Mouse (Mus musculus): ENCODE results near the gene Myo5c.

Gene Myo5c

GRCm38 (mm10) chr9:75243730-75244406 lies 12.0 kb downstream of the Myo5c start:
- in situ Hi-C loops (cut with MboI; ENCODE audit: low sequenced_read_pairs) = no loop called here

GRCm38 (mm10) chr9:75244527-75244926 lies 12.7 kb downstream of the Myo5c start:
- in situ Hi-C loops (cut with MboI; ENCODE audit: low sequenced_read_pairs) = no loop called here

GRCm38 (mm10) chr9:75246080-75246930 lies 14.5 kb downstream of the Myo5c start:
- in situ Hi-C loops (cut with MboI; ENCODE audit: low sequenced_read_pairs) = no loop called here

- in situ Hi-C loops (cut with MboI; ENCODE audit: low sequenced_read_pairs) = no loop called here
Measured at GRCm38 (mm10) chr9:75247870-75248269, 16.1 kb downstream of the Myo5c start.

GRCm38 (mm10) chr9:75248359-75248758 lies 16.5 kb downstream of the Myo5c start:
- in situ Hi-C loops (cut with MboI; ENCODE audit: low sequenced_read_pairs) = no loop called here

GRCm38 (mm10) chr9:75248874-75249273 lies 17.1 kb downstream of the Myo5c start:
- in situ Hi-C loops (cut with MboI; ENCODE audit: low sequenced_read_pairs) = no loop called here

- in situ Hi-C loops (cut with MboI; ENCODE audit: low sequenced_read_pairs) = loop anchor here (25.0 kb wide), 1 partner anchor 341 kb away; no protein-coding TSS in a partner anchor
Measured at GRCm38 (mm10) chr9:75253158-75253557, 21.3 kb downstream of the Myo5c start.

GRCm38 (mm10) chr9:75253766-75254165 lies 21.9 kb downstream of the Myo5c start:
- in situ Hi-C loops (cut with MboI; ENCODE audit: low sequenced_read_pairs) = loop anchor here (25.0 kb wide), 1 partner anchor 341 kb away; no protein-coding TSS in a partner anchor

GRCm38 (mm10) chr9:75254196-75254955 lies 22.6 kb downstream of the Myo5c start:
- in situ Hi-C loops (cut with MboI; ENCODE audit: low sequenced_read_pairs) = loop anchor here (25.0 kb wide), 1 partner anchor 342 kb away; no protein-coding TSS in a partner anchor

- in situ Hi-C loops (cut with MboI; ENCODE audit: low sequenced_read_pairs) = loop anchor here (25.0 kb wide), 1 partner anchor 344 kb away; no protein-coding TSS in a partner anchor
Measured at GRCm38 (mm10) chr9:75255820-75256545, 24.2 kb downstream of the Myo5c start.

GRCm38 (mm10) chr9:75258792-75259191 lies 27.0 kb downstream of the Myo5c start:
- in situ Hi-C loops (cut with MboI; ENCODE audit: low sequenced_read_pairs) = loop anchor here (25.0 kb wide), 1 partner anchor 346 kb away; no protein-coding TSS in a partner anchor

- in situ Hi-C loops (cut with MboI; ENCODE audit: low sequenced_read_pairs) = loop anchor here (25.0 kb wide), 1 partner anchor 347 kb away; no protein-coding TSS in a partner anchor
Measured at GRCm38 (mm10) chr9:75259656-75260055, 27.8 kb downstream of the Myo5c start.

GRCm38 (mm10) chr9:75261332-75261872 lies 29.6 kb downstream of the Myo5c start:
- in situ Hi-C loops (cut with MboI; ENCODE audit: low sequenced_read_pairs) = loop anchor here (25.0 kb wide), 1 partner anchor 349 kb away; no protein-coding TSS in a partner anchor

GRCm38 (mm10) chr9:75262235-75262826 lies 30.5 kb downstream of the Myo5c start:
- in situ Hi-C loops (cut with MboI; ENCODE audit: low sequenced_read_pairs) = loop anchor here (25.0 kb wide), 1 partner anchor 350 kb away; no protein-coding TSS in a partner anchor

- in situ Hi-C loops (cut with MboI; ENCODE audit: low sequenced_read_pairs) = loop anchor here (25.0 kb wide), 1 partner anchor 352 kb away; no protein-coding TSS in a partner anchor
Measured at GRCm38 (mm10) chr9:75264008-75264718, 32.3 kb downstream of the Myo5c start.

- in situ Hi-C loops (cut with MboI; ENCODE audit: low sequenced_read_pairs) = loop anchor here (25.0 kb wide), 1 partner anchor 355 kb away; no protein-coding TSS in a partner anchor
Measured at GRCm38 (mm10) chr9:75267147-75267546, 35.3 kb downstream of the Myo5c start.

- in situ Hi-C loops (cut with MboI; ENCODE audit: low sequenced_read_pairs) = loop anchor here (10.0 to 25.0 kb wide), 2 partner anchors 226 to 358 kb away; no protein-coding TSS in a partner anchor
Measured at GRCm38 (mm10) chr9:75270382-75270781, 38.6 kb downstream of the Myo5c start.

- in situ Hi-C loops (cut with MboI; ENCODE audit: low sequenced_read_pairs) = loop anchor here (10.0 to 25.0 kb wide), 2 partner anchors 227 to 359 kb away; no protein-coding TSS in a partner anchor
Measured at GRCm38 (mm10) chr9:75271539-75271938, 39.7 kb downstream of the Myo5c start.

Data from CH12F3 (cell line).